Mouse (Mus musculus): Measurements from ENCODE around the gene Eif4e3. TPM values are rescaled to one million over a fixed set of nuclear protein-coding genes. Genes with fewer than 3 reads are reported as not detected.

Gene Eif4e3
- polyA plus RNA-seq, 1 experiment, result 1.00 TPM

DNA sequence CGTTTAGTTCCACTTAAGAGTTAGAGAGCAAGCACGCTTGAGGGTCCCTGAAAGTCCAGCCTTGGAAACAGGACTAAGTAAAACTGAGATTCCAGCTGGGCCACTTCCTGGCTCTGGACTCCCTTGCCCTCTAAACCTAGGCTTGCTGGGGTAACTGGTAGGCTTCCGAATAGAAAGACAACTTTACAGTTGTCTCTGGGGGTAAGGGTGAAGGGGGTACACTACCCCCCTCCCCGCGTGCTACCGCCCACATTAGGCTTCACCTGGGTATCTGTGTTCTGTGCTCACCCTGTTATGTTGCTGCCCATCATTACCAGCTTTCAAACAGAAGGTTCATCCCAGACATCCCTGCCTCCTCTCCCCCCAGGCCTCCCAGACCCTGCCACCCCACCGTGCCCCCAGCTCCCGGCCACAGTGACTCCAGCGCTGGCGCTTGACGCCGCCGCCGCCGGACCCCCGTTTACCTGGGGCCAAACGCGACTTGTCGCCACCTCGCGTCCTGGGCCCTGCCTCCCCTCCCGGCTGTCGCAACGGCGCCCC is 25.2 kb upstream of the Eif4e3 start:
- Histone ChIP-seq H3K4me3 (replicated peaks) (peak overlapping the region; percentile 90), H3K36me3 (replicated peaks; ENCODE audit: low read length) (no peaks in the 10 kb centered on the region), H3K27me3 (replicated peaks) (peaks cover 86% of the 10 kb centered on the region), H3K4me1 (peaks cover 12% of the 10 kb centered on the region), H3K9me3 (no peaks in the 10 kb centered on the region)
- TF ChIP-seq FLI1 (IDR thresholded peaks at IDR 0.05; ENCODE audit: low read length), result no peak
- TF ChIP-seq GATA1 (IDR thresholded peaks at IDR 0.05; ENCODE audit: borderline replicate concordance, low read length), result no peak

DNA sequence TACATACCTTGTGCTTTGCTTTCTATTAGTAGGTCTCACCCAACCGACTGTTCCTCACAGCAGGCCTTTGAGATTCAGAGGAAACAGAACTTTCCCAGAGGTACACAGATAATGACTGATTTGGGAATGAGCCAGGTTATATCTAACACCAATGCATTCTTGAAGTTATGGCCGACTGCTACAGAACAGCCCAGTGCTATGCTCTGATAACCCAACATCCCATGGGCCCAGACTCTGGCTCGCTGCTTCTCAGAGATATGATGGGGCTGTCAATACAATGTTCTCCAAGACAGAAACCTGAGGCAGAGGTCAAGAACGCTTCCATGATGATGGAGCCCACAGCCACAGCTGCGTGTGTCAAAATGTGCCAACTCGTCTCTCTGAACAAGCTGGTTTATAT is 21.9 kb upstream of the Eif4e3 start:
- TF ChIP-seq GATA1 (IDR thresholded peaks at IDR 0.05; ENCODE audit: borderline replicate concordance, low read length), result no peak
- no peak for TF ChIP-seq FLI1 (IDR thresholded peaks at IDR 0.05; ENCODE audit: low read length)
- H3K4me3 ChIP-seq (replicated peaks), result no peak overlapping the region
- peaks cover 68% of the 10 kb centered on the region for H3K27me3 ChIP-seq (replicated peaks)
- peaks cover 16% of the 10 kb centered on the region for H3K4me1 ChIP-seq
- H3K9me3 ChIP-seq, result peaks cover 11% of the 10 kb centered on the region
- no peaks in the 10 kb centered on the region for H3K36me3 ChIP-seq (replicated peaks; ENCODE audit: low read length)

DNA sequence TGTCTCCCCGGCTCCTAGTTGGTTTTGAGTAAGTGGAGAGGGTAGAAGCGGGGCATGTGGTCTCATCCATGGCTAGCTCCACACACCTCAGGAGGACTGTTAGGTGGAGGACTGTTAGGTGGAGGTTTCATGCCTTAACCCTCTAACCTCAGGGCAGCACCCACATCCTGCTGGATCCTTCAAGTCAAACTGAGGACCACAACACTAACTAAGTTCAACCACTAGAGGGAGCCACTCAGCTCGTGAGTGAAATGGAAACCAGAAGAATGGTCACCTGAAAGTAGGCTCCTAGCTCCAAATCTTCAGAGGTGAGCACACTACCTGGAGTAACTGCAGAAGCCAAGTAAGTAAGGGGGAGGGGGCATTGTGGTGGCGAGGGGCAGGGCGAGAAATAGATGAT is 18.3 kb upstream of the Eif4e3 start:
- Histone ChIP-seq H3K27me3 (replicated peaks) (peaks cover 34% of the 10 kb centered on the region), H3K4me1 (peaks cover 5% of the 10 kb centered on the region; the same call in 1 of the 2 replicates), H3K4me3 (replicated peaks) (no peak overlapping the region), H3K9me3 (peaks cover 11% of the 10 kb centered on the region), H3K36me3 (replicated peaks; ENCODE audit: low read length) (no peaks in the 10 kb centered on the region)
- TF ChIP-seq GATA1 (IDR thresholded peaks at IDR 0.05; ENCODE audit: borderline replicate concordance, low read length) (no peak), FLI1 (IDR thresholded peaks at IDR 0.05; ENCODE audit: low read length) (no peak)

DNA sequence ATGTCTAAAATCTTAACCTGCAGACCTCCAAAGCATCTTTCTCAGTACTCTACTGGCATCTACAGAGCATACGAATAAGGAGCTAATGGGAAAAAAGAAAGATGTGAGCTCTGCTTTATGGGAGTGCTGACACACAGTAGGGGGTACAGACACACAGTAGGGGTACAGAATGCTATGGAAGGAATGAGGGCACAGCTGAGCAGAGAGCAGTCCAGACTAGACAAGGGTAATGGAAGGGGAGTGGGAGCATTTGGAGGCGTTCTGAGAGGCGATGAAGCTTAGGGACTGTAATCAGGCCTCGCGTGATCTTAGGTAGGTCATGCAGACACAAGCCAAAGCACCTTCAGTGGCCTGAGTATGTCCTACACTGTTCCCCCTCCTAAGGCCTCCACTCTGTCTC is 17.4 kb upstream of the Eif4e3 start:
- Histone ChIP-seq H3K36me3 (replicated peaks; ENCODE audit: low read length) (no peaks in the 10 kb centered on the region), H3K4me3 (replicated peaks) (no peak overlapping the region), H3K9me3 (peaks cover 11% of the 10 kb centered on the region), H3K27me3 (replicated peaks) (peaks cover 30% of the 10 kb centered on the region), H3K4me1 (peaks cover 5% of the 10 kb centered on the region; the same call in 1 of the 2 replicates)
- TF ChIP-seq FLI1 (IDR thresholded peaks at IDR 0.05; ENCODE audit: low read length) (no peak), GATA1 (IDR thresholded peaks at IDR 0.05; ENCODE audit: borderline replicate concordance, low read length) (no peak)

DNA sequence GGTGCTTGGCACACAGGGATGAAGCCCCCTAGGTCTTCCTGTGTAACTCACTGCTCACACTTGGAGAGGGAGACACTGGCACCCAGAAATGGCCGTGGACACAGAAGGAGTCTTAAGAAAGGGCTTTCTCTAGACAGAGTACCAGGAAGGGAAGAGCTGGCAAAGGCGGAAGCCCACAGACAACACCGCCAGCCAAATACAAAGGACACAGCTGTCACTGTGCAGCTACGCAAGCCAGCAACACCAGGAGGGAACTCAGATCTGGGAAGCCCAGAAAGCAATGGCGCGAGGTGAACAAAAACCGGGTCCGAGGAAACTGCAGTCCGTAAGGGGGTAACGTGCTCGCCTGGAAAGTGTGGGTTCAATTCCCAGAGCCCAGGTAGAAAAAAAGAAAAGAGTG is 11.5 kb upstream of the Eif4e3 start:
- TF ChIP-seq FLI1 (IDR thresholded peaks at IDR 0.05; ENCODE audit: low read length), result no peak
- no peak for TF ChIP-seq GATA1 (IDR thresholded peaks at IDR 0.05; ENCODE audit: borderline replicate concordance, low read length)

DNA sequence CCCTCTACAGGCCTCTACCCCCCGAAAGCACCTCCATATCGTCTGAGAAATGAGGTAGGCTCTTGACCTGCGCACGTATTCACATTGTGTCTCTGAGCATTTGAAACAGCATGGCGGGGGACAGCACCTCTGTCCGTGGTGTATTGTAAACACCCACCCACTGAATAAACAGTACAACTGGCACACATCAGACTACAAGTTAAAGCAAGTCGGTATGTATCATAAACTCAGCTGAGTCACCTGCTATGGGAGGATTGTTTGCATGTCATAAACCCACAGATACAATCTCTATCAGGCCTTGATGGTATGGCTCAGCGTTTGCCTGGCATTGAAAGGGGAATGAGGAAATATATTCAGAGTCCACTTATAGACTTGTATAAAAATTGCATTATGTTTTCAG is 10.8 kb upstream of the Eif4e3 start:
- Histone ChIP-seq H3K4me1 (no peaks in the 10 kb centered on the region), H3K36me3 (replicated peaks; ENCODE audit: low read length) (no peaks in the 10 kb centered on the region), H3K4me3 (replicated peaks) (no peak overlapping the region), H3K27me3 (replicated peaks) (peaks cover 26% of the 10 kb centered on the region), H3K9me3 (no peaks in the 10 kb centered on the region)
- TF ChIP-seq FLI1 (IDR thresholded peaks at IDR 0.05; ENCODE audit: low read length) (no peak), GATA1 (IDR thresholded peaks at IDR 0.05; ENCODE audit: borderline replicate concordance, low read length) (no peak)

More for the DNA sequence above, 11.5 kb upstream of the Eif4e3 start:
- Histone ChIP-seq H3K27me3 (replicated peaks) (peaks cover 25% of the 10 kb centered on the region), H3K4me3 (replicated peaks) (no peak overlapping the region), H3K36me3 (replicated peaks; ENCODE audit: low read length) (no peaks in the 10 kb centered on the region), H3K9me3 (no peaks in the 10 kb centered on the region), H3K4me1 (no peaks in the 10 kb centered on the region)

DNA sequence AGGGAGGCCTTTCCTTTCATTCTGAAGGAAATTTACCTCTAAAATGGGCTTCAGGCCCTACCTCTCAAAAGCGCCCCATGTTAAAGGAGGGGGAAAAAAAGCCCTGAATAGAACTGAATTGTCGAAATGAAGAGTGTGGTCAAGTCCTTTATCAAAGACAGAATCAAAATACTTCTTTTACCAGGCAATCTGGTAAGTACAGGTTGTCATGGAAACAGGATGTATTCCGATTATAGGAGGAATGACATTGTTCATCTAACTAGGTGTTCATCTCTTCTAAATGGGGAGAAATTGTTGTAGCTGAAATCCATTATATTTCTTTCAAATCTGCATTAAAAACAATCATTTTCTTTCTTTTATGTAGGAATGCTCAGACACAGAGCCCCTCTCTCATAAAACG is 7.9 kb upstream of the Eif4e3 start:
- Histone ChIP-seq H3K9me3 (no peaks in the 10 kb centered on the region), H3K4me3 (replicated peaks) (no peak overlapping the region), H3K27me3 (replicated peaks) (peaks cover 23% of the 10 kb centered on the region), H3K36me3 (replicated peaks; ENCODE audit: low read length) (no peaks in the 10 kb centered on the region), H3K4me1 (no peaks in the 10 kb centered on the region)
- TF ChIP-seq GATA1 (IDR thresholded peaks at IDR 0.05; ENCODE audit: borderline replicate concordance, low read length) (no peak), FLI1 (IDR thresholded peaks at IDR 0.05; ENCODE audit: low read length) (no peak)

DNA sequence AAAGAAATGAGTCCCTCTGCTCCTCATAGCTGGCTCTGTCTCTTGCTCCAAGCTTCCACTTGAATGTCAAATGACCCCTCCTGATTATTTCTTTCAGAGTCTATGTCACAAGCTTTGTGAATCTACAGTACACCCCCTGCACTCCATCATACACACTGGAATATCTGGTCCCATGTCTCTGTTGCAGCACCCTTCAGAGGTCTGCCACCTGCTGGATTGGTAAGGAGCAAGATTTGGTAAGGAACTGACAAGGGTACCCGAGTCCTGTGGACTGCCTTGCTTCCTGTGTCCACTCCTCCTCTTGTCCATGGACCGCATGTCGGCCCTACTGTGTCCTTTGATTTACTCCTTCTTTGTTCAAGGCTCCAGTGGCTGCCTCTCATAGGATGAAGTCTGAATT is 5.2 kb upstream of the Eif4e3 start:
- H3K9me3 ChIP-seq, result no peaks in the 10 kb centered on the region
- H3K36me3 ChIP-seq (replicated peaks; ENCODE audit: low read length), result no peaks in the 10 kb centered on the region
- TF ChIP-seq FLI1 (IDR thresholded peaks at IDR 0.05; ENCODE audit: low read length) (no peak), GATA1 (IDR thresholded peaks at IDR 0.05; ENCODE audit: borderline replicate concordance, low read length) (no peak)
- H3K4me1 ChIP-seq, result peaks cover 17% of the 10 kb centered on the region
- peaks cover 22% of the 10 kb centered on the region for H3K27me3 ChIP-seq (replicated peaks)
- no peak overlapping the region for H3K4me3 ChIP-seq (replicated peaks)

DNA sequence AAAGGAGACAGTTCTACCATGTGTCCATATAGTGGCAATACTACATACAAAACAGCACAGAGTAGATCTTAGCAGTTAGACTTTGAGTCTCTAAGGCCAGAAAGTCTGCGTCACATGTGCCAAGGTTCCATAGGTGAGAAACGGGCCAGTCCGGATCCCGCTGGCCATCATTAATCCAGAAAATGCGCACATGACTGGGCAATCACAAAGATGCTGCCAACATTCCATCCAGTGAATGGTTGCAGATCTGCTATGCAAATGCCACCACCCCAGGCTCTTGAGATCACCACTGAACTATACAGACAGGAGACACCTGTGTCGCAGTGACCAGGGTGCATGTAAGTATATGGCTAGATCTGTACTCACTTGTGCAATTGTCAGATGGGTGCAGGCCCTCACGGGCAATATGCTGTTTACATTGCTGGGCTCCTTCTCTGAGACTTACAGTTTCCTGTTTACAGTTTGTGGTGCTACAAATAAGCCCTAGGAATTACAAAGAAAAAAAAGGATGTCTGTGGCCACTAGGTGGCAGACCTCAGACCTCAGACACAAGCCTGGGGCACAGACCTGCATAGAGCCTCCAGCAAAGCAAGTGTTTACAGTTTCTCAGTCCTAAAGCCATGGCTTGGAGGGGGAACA is 4.0 kb upstream of the Eif4e3 start:
- Histone ChIP-seq H3K4me1 (peaks cover 25% of the 10 kb centered on the region), H3K9me3 (no peaks in the 10 kb centered on the region), H3K36me3 (replicated peaks; ENCODE audit: low read length) (no peaks in the 10 kb centered on the region), H3K27me3 (replicated peaks) (peaks cover 25% of the 10 kb centered on the region), H3K4me3 (replicated peaks) (no peak overlapping the region)
- no peak for TF ChIP-seq FLI1 (IDR thresholded peaks at IDR 0.05; ENCODE audit: low read length)
- no peak for TF ChIP-seq GATA1 (IDR thresholded peaks at IDR 0.05; ENCODE audit: borderline replicate concordance, low read length)

DNA sequence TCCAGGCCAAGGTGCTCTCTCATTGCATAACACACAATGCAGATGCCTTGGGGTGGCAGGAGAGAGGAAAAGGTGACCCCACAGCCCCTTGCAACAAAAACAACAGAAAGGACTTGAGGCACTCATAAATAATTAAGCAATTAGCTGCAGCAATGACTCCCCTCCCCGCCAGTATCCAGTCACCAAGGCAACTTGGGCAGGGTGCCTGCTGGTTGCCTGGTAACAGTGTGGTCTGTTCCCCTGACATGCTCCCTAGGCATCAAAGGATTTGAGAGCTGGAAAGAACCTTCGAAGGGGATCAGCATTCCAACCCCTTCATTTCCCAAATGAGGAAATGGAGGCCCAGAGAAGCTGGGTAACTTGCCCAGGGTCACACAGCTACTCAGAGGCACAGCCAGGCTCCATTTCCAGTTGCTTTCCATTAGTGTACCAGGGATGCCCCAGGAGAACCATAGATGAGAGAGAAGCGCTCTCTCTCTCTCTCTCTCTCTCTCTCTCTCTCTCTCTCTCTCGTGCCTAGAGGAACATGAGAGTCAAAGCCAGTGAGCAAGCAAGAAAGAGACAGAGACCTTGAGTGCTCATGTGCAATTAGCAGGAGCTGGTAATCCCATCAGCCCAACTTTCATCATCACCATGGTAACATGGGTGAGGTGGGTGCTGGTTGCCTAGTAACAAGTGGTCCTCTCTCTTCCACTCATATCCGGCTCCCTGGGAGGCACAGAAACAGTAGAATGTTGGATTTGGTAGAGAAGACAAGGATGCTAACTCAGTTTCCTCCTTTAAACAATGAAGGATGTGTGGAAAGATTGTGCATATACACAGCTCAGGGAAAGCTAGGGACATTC is 3.1 kb upstream of the Eif4e3 start:
- no peak for TF ChIP-seq FLI1 (IDR thresholded peaks at IDR 0.05; ENCODE audit: low read length)
- no peak for TF ChIP-seq GATA1 (IDR thresholded peaks at IDR 0.05; ENCODE audit: borderline replicate concordance, low read length)

More for the DNA sequence above, 3.1 kb upstream of the Eif4e3 start:
- Histone ChIP-seq H3K36me3 (replicated peaks; ENCODE audit: low read length) (no peaks in the 10 kb centered on the region), H3K27me3 (replicated peaks) (peaks cover 23% of the 10 kb centered on the region), H3K4me3 (replicated peaks) (no peak overlapping the region), H3K4me1 (peaks cover 32% of the 10 kb centered on the region), H3K9me3 (no peaks in the 10 kb centered on the region)

Data from megakaryocyte, embryonic 14.5 days (primary cell).